Mouse (Mus musculus): ENCODE results near the gene Upk3a. TPM values are rescaled to one million over a fixed set of nuclear protein-coding genes. Genes with fewer than 3 reads are reported as not detected.
A peak's percentile ranks its signal among the peaks of the same experiment; 100 is the strongest.

Gene Upk3a
- not detected for polyA plus RNA-seq (2021)

GRCm38 (mm10) chr15:85016951-85017664 is at the start of gene Upk3a:
Gene Upk3a, plus strand, starts transcription at chr15:85017141.
- TF ChIP-seq CTCF (IDR thresholded peaks at IDR 0.05) = no peak
- H3K27me3 ChIP-seq = no peaks in the 10 kb centered on the region
- POLR2A ChIA-PET = no interaction called here
- CTCF ChIA-PET = interaction anchor here (1.0 kb wide), 2 partner anchors 29 to 53 kb away, joined by 3 read pairs; no protein-coding TSS in a partner anchor
- ATAC-seq (no peak), DNase-seq (ENCODE audit: low read depth, low spot score) (no peak)
- in situ Hi-C loops (cut with MboI; ENCODE audit: low pct_unique_long_range_greater_than_20kb) = no loop called here

- no peak for TF ChIP-seq CTCF (IDR thresholded peaks at IDR 0.05)
- ChIA-PET POLR2A (no interaction called here), CTCF (interaction anchor here (0.7 kb wide), 1 partner anchor 43 kb away, joined by 3 read pairs; no protein-coding TSS in a partner anchor)
- H3K27me3 ChIP-seq = no peaks in the 10 kb centered on the region
- in situ Hi-C loops (cut with MboI; ENCODE audit: low pct_unique_long_range_greater_than_20kb) = no loop called here
- DNase-seq (ENCODE audit: low read depth, low spot score) = no peak
- ATAC-seq = no peak
Observed at GRCm38 (mm10) chr15:84968534-84968933, 48.4 kb upstream of the Upk3a start.

GRCm38 (mm10) chr15:84972860-84973543 is 43.9 kb upstream of the Upk3a start:
- POLR2A ChIA-PET = no interaction called here
- in situ Hi-C loops (cut with MboI; ENCODE audit: low pct_unique_long_range_greater_than_20kb) = no loop called here
- TF ChIP-seq CTCF (IDR thresholded peaks at IDR 0.05) = no peak
- CTCF ChIA-PET = no interaction called here
- H3K27me3 ChIP-seq = no peaks in the 10 kb centered on the region
- DNase-seq (ENCODE audit: low read depth, low spot score) = no peak
- no peak for ATAC-seq

GRCm38 (mm10) chr15:84973544-84973871 is 43.4 kb upstream of the Upk3a start:
- ATAC-seq (no peak), DNase-seq (ENCODE audit: low read depth, low spot score) (no peak)
- in situ Hi-C loops (cut with MboI; ENCODE audit: low pct_unique_long_range_greater_than_20kb) = no loop called here
- POLR2A ChIA-PET = no interaction called here
- H3K27me3 ChIP-seq = no peaks in the 10 kb centered on the region
- CTCF ChIA-PET = no interaction called here
- no peak for TF ChIP-seq CTCF (IDR thresholded peaks at IDR 0.05)

GRCm38 (mm10) chr15:84975729-84976128 is 41.2 kb upstream of the Upk3a start:
- ATAC-seq = peak; percentile 97
- H3K27me3 ChIP-seq = no peaks in the 10 kb centered on the region
- ChIA-PET CTCF (interaction anchor here (0.6 to 1.3 kb wide), 4 partner anchors 9 to 50 kb away, joined by 3 to 4 read pairs (median 4); no protein-coding TSS in a partner anchor), POLR2A (no interaction called here)
- TF ChIP-seq CTCF (IDR thresholded peaks at IDR 0.05) = no peak
- in situ Hi-C loops (cut with MboI; ENCODE audit: low pct_unique_long_range_greater_than_20kb) = no loop called here
- DNase-seq (ENCODE audit: low read depth, low spot score) = peak; percentile 92

GRCm38 (mm10) chr15:84981609-84982313 is 35.2 kb upstream of the Upk3a start:
- in situ Hi-C loops (cut with MboI; ENCODE audit: low pct_unique_long_range_greater_than_20kb) = no loop called here

GRCm38 (mm10) chr15:84982888-84983287 is 34.1 kb upstream of the Upk3a start:
- TF ChIP-seq CTCF (IDR thresholded peaks at IDR 0.05) = no peak
- ChIA-PET CTCF (interaction anchor here (1.2 kb wide), 1 partner anchor 60 kb away, joined by 3 read pairs; no protein-coding TSS in a partner anchor), POLR2A (interaction anchor here (1.6 kb wide), 1 partner anchor 52 kb away, joined by 4 read pairs; no protein-coding TSS in a partner anchor)
- no peaks in the 10 kb centered on the region for H3K27me3 ChIP-seq
- ATAC-seq (no peak), DNase-seq (ENCODE audit: low read depth, low spot score) (no peak)
- in situ Hi-C loops (cut with MboI; ENCODE audit: low pct_unique_long_range_greater_than_20kb) = no loop called here

More at GRCm38 (mm10) chr15:84981609-84982313, 35.2 kb upstream of the Upk3a start:
- CTCF ChIA-PET = no interaction called here
- no peaks in the 10 kb centered on the region for H3K27me3 ChIP-seq
- DNase-seq (ENCODE audit: low read depth, low spot score) (no peak), ATAC-seq (peak; percentile 55)
- no peak for TF ChIP-seq CTCF (IDR thresholded peaks at IDR 0.05)
- POLR2A ChIA-PET = no interaction called here

- no peaks in the 10 kb centered on the region for H3K27me3 ChIP-seq
- DNase-seq (ENCODE audit: low read depth, low spot score) (no peak), ATAC-seq (peak; percentile 28)
- in situ Hi-C loops (cut with MboI; ENCODE audit: low pct_unique_long_range_greater_than_20kb) = no loop called here
- TF ChIP-seq CTCF (IDR thresholded peaks at IDR 0.05) = no peak
- ChIA-PET POLR2A (interaction anchor here (0.7 to 1.6 kb wide), 2 partner anchors 52 to 773 kb away, joined by 3 to 4 read pairs; no protein-coding TSS in a partner anchor), CTCF (interaction anchor here (1.2 kb wide), 1 partner anchor 59 kb away, joined by 3 read pairs; no protein-coding TSS in a partner anchor)
Observed at GRCm38 (mm10) chr15:84983721-84984120, 33.2 kb upstream of the Upk3a start.

- in situ Hi-C loops (cut with MboI; ENCODE audit: low pct_unique_long_range_greater_than_20kb) = no loop called here
- ChIA-PET POLR2A (interaction anchor here (0.7 to 1.2 kb wide), 3 partner anchors 57 to 85 kb away, joined by 3 to 4 read pairs (median 3); no protein-coding TSS in a partner anchor), CTCF (interaction anchor here (1.3 kb wide), 1 partner anchor 25 kb away, joined by 3 read pairs; no protein-coding TSS in a partner anchor)
- no peaks in the 10 kb centered on the region for H3K27me3 ChIP-seq
- no peak for DNase-seq (ENCODE audit: low read depth, low spot score)
- no peak for TF ChIP-seq CTCF (IDR thresholded peaks at IDR 0.05)
- ATAC-seq = no peak
Observed at GRCm38 (mm10) chr15:84985516-84986160, 31.3 kb upstream of the Upk3a start.
